In genomic region chr11:94717239-94717638, GRCm38 (mm10) we compare ENCODE assay signal across 11 mouse cellular contexts. TPM values are rescaled to one million over a fixed set of nuclear protein-coding genes. Genes with fewer than 3 reads are reported as not detected.
DNase-seq lines count a peak whose midpoint lies in the region; ATAC-seq lines count a peak whose summit lies in the region.
"Had no signal": no experiment of that assay in that cellular context is flagged by ENCODE, and none has a peak within 500 bp of the region (broad histone marks: within the 10 kb centered on the region; RNA-seq: fewer than 3 reads in every experiment).

No protein-coding gene starts in this region.

- H3K9me3 ChIP-seq in hindbrain, embryonic 10.5 days = no peaks in the 10 kb centered on the region
- H3K9me3 ChIP-seq in hindbrain, embryonic 11.5 days (ENCODE audit: control insufficient read depth, low read length) = no peaks in the 10 kb centered on the region
- no peaks in the 10 kb centered on the region for H3K9me3 ChIP-seq in neural tube, embryonic 12.5 days
- H3K9me3 ChIP-seq in intestine, embryonic 14.5 days (ENCODE audit: control insufficient read depth, low read length) = no peaks in the 10 kb centered on the region
- H3K9me3 ChIP-seq in midbrain, embryonic 16.5 days (replicated peaks; ENCODE audit: control insufficient read depth, low read length, poor library complexity, severe bottlenecking) = no peaks in the 10 kb centered on the region
- H3K9me3 ChIP-seq: forebrain, embryonic 15.5 days had no signal

- no peak overlapping the region for H3K4me2 ChIP-seq in hindbrain, embryonic 11.5 days (replicated peaks; ENCODE audit: low read depth, low read length)
- peak overlapping the region; percentile 9; the same call in 1 of the 2 replicates for H3K4me2 ChIP-seq in neural tube, embryonic 12.5 days (replicated peaks)
- peak overlapping the region; percentile 32; the same call in 1 of the 2 replicates for H3K4me2 ChIP-seq in intestine, embryonic 14.5 days (ENCODE audit: low read length)
- 0 out of 2 replicates have a peak overlapping the region, but pooled peaks have one; percentile 14 for H3K4me2 ChIP-seq in midbrain, embryonic 16.5 days (ENCODE audit: low read length)
- H3K4me2 ChIP-seq: forebrain, embryonic 15.5 days had no signal

- H3K9ac ChIP-seq in hindbrain, embryonic 11.5 days (ENCODE audit: low read depth, low read length) = no peak overlapping the region
- H3K9ac ChIP-seq in neural tube, embryonic 12.5 days = no peak overlapping the region
- H3K9ac ChIP-seq in intestine, embryonic 14.5 days (ENCODE audit: low read length) = no peak overlapping the region
- no peak overlapping the region for H3K9ac ChIP-seq in midbrain, embryonic 16.5 days (ENCODE audit: low read depth, low read length)
- H3K9ac ChIP-seq: forebrain, embryonic 15.5 days had no signal

- no peak for ATAC-seq in hindbrain, embryonic 11.5 days (ENCODE audit: low FRiP score)
- no peak for ATAC-seq in neural tube, embryonic 12.5 days (ENCODE audit: low FRiP score, low read depth)
- ATAC-seq in intestine, embryonic 14.5 days (replicated peaks; ENCODE audit: low FRiP score, low TSS enrichment, low read depth) = no peak
- ATAC-seq in midbrain, embryonic 16.5 days = no peak
- ATAC-seq: forebrain, embryonic 15.5 days had no signal

- no peaks in the 10 kb centered on the region; the same call in 1 of the 2 replicates for H3K27me3 ChIP-seq in hindbrain, embryonic 10.5 days (ENCODE audit: insufficient read depth, poor library complexity, severe bottlenecking)
- H3K27me3 ChIP-seq in hindbrain, embryonic 11.5 days (ENCODE audit: control insufficient read depth, insufficient read depth, low read length) = no peaks in the 10 kb centered on the region
- H3K27me3 ChIP-seq in neural tube, embryonic 12.5 days (replicated peaks) = no peaks in the 10 kb centered on the region
- 0 out of 2 replicates have a peak, but pooled peaks cover 6% of the 10 kb centered on the region for H3K27me3 ChIP-seq in intestine, embryonic 14.5 days (replicated peaks; ENCODE audit: control insufficient read depth, insufficient read depth, low read length)
- no peaks in the 10 kb centered on the region for H3K27me3 ChIP-seq in midbrain, embryonic 16.5 days (ENCODE audit: control insufficient read depth, insufficient read depth, low read depth, low read length)
- H3K27me3 ChIP-seq: forebrain, embryonic 15.5 days had no signal

- H3K36me3 ChIP-seq in hindbrain, embryonic 10.5 days = no peaks in the 10 kb centered on the region
- H3K36me3 ChIP-seq in hindbrain, embryonic 11.5 days (ENCODE audit: control insufficient read depth, insufficient read depth, low read length) = no peaks in the 10 kb centered on the region
- no peaks in the 10 kb centered on the region for H3K36me3 ChIP-seq in neural tube, embryonic 12.5 days
- no peaks in the 10 kb centered on the region for H3K36me3 ChIP-seq in intestine, embryonic 14.5 days (ENCODE audit: control insufficient read depth, insufficient read depth, low read length)
- no peaks in the 10 kb centered on the region for H3K36me3 ChIP-seq in midbrain, embryonic 16.5 days (ENCODE audit: control insufficient read depth, insufficient read depth, low read length)
- H3K36me3 ChIP-seq: forebrain, embryonic 15.5 days had no signal

- DNase-seq in hindbrain, embryonic 10.5 days (ENCODE audit: low spot score) = no peak
- DNase-seq in hindbrain, embryonic 11.5 days (ENCODE audit: low spot score) = no peak
- no peak for DNase-seq in neural tube, embryonic 10.5 days (ENCODE audit: extremely low spot score, low spot score)
- no peak for DNase-seq in intestine, embryonic 14.5 days (ENCODE audit: low spot score)
- no peak for DNase-seq in left cerebral cortex, adult 18-20 months (ENCODE audit: low spot score in 2 of 2)
- DNase-seq in adrenal gland, postnatal 10 days = no peak

- no peak overlapping the region for H3K4me3 ChIP-seq in hindbrain, embryonic 10.5 days
- no peak overlapping the region for H3K4me3 ChIP-seq in hindbrain, embryonic 11.5 days (ENCODE audit: low read depth, low read length)
- H3K4me3 ChIP-seq in neural tube, embryonic 12.5 days = no peak overlapping the region
- no peak overlapping the region for H3K4me3 ChIP-seq in intestine, embryonic 14.5 days (ENCODE audit: low read depth, low read length)
- H3K4me3 ChIP-seq in midbrain, embryonic 16.5 days (ENCODE audit: low read depth, low read length) = no peak overlapping the region
- H3K4me3 ChIP-seq: forebrain, embryonic 15.5 days had no signal

- peak overlapping the region; percentile 46 for H3K27ac ChIP-seq in hindbrain, embryonic 10.5 days
- H3K27ac ChIP-seq in hindbrain, embryonic 11.5 days (ENCODE audit: low read depth, low read length) = no peak overlapping the region
- H3K27ac ChIP-seq in neural tube, embryonic 12.5 days = no peak overlapping the region
- no peak overlapping the region for H3K27ac ChIP-seq in intestine, embryonic 14.5 days (ENCODE audit: low read depth)
- H3K27ac ChIP-seq in midbrain, embryonic 16.5 days (ENCODE audit: low read length) = 0 out of 2 replicates have a peak overlapping the region, but pooled peaks have one; percentile 17
- H3K27ac ChIP-seq: forebrain, embryonic 15.5 days had no signal

- WGBS in hindbrain, embryonic 10.5 days = 44% methylated on average over 11 of the region's 11 CpGs
- 44% methylated on average over 11 of the region's 11 CpGs for WGBS in hindbrain, embryonic 11.5 days
- WGBS in neural tube, embryonic 12.5 days = 43% methylated on average over 11 of the region's 11 CpGs
- WGBS in intestine, embryonic 14.5 days = 35% methylated on average over 11 of the region's 11 CpGs
- WGBS in midbrain, embryonic 16.5 days = 26% methylated on average over 11 of the region's 11 CpGs

- H3K4me1 ChIP-seq in hindbrain, embryonic 10.5 days (replicated peaks) = peaks cover 22% of the 10 kb centered on the region
- no peaks in the 10 kb centered on the region for H3K4me1 ChIP-seq in hindbrain, embryonic 11.5 days (replicated peaks; ENCODE audit: control insufficient read depth, insufficient read depth, low read length)
- peaks cover 10% of the 10 kb centered on the region; the same call in 1 of the 2 replicates for H3K4me1 ChIP-seq in neural tube, embryonic 12.5 days
- H3K4me1 ChIP-seq in intestine, embryonic 14.5 days (replicated peaks; ENCODE audit: control insufficient read depth, insufficient read depth, low read length) = peaks cover 22% of the 10 kb centered on the region; the same call in 1 of the 2 replicates
- peaks cover 8% of the 10 kb centered on the region for H3K4me1 ChIP-seq in midbrain, embryonic 16.5 days (ENCODE audit: control insufficient read depth, insufficient read depth, low read length)
- H3K4me1 ChIP-seq: forebrain, embryonic 15.5 days had no signal

RNA-seq across cellular contexts. Expression of gene Gm11541, which starts 12.9 kb away (rescaled TPM):
- not detected in 2 replicates for polyA plus RNA-seq in hindbrain, embryonic 10.5 days (2016; fragmentation: Nextera tagmentation; extraction: Ambion mirVana)
- polyA plus RNA-seq in hindbrain, embryonic 11.5 days (2014; fragmentation: Nextera tagmentation; extraction: Ambion mirVana) = 0.11 and 0.12 TPM in 2 replicates
- 0.15 TPM in 1 of 2 replicates, not detected in the other for polyA plus RNA-seq in neural tube, embryonic 12.5 days (2016; fragmentation: Nextera tagmentation; extraction: Ambion mirVana)
- polyA plus RNA-seq in intestine, embryonic 14.5 days (2014; fragmentation: Nextera tagmentation; extraction: Ambion mirVana) = 0.89 and 1.1 TPM in 2 replicates
- polyA plus RNA-seq in midbrain, embryonic 16.5 days (2015; fragmentation: Nextera tagmentation; extraction: Ambion mirVana) = not detected in 2 replicates
- total RNA-seq in left cerebral cortex, adult 18-20 months (2021) = not detected
- not detected for total RNA-seq in adrenal gland, postnatal 10 days (2021)
- total RNA-seq: granulocyte monocyte progenitor cell, adult 5-6 weeks; megakaryocyte progenitor cell, adult 5-6 weeks had no signal
- polyA plus RNA-seq: forebrain, embryonic 15.5 days had no signal

RNA-seq across cellular contexts. Expression of gene Cdc34b, which starts 24.3 kb away (rescaled TPM):
- polyA plus RNA-seq in hindbrain, embryonic 10.5 days (2016; fragmentation: Nextera tagmentation; extraction: Ambion mirVana) = 0.30 TPM in 1 of 2 replicates, not detected in the other
- 0.17 and 0.19 TPM in 2 replicates for polyA plus RNA-seq in hindbrain, embryonic 11.5 days (2014; fragmentation: Nextera tagmentation; extraction: Ambion mirVana)
- polyA plus RNA-seq in neural tube, embryonic 12.5 days (2016; fragmentation: Nextera tagmentation; extraction: Ambion mirVana) = not detected in 2 replicates
- 0.20 TPM in 1 of 2 replicates, not detected in the other for polyA plus RNA-seq in intestine, embryonic 14.5 days (2014; fragmentation: Nextera tagmentation; extraction: Ambion mirVana)
- polyA plus RNA-seq in midbrain, embryonic 16.5 days (2015; fragmentation: Nextera tagmentation; extraction: Ambion mirVana) = 0.15 TPM in 1 of 2 replicates, not detected in the other
- total RNA-seq in left cerebral cortex, adult 18-20 months (2021) = under 1 TPM in 1 of 2 experiments, not detected in 1; 0.75 TPM
- under 1 TPM; 0.36 to 0.48 TPM for total RNA-seq in adrenal gland, postnatal 10 days (2021)
- total RNA-seq: granulocyte monocyte progenitor cell, adult 5-6 weeks; megakaryocyte progenitor cell, adult 5-6 weeks had no signal
- polyA plus RNA-seq: forebrain, embryonic 15.5 days had no signal

RNA-seq across cellular contexts. Expression of gene Xylt2, which starts 39.9 kb away (rescaled TPM):
- polyA plus RNA-seq in hindbrain, embryonic 10.5 days (2016; fragmentation: Nextera tagmentation; extraction: Ambion mirVana) = 13.9 and 16.7 TPM in 2 replicates
- polyA plus RNA-seq in hindbrain, embryonic 11.5 days (2014; fragmentation: Nextera tagmentation; extraction: Ambion mirVana) = 8.9 and 9.6 TPM in 2 replicates
- 18.5 and 19.5 TPM in 2 replicates for polyA plus RNA-seq in neural tube, embryonic 12.5 days (2016; fragmentation: Nextera tagmentation; extraction: Ambion mirVana)
- polyA plus RNA-seq in intestine, embryonic 14.5 days (2014; fragmentation: Nextera tagmentation; extraction: Ambion mirVana) = 19.9 and 21.1 TPM in 2 replicates
- polyA plus RNA-seq in midbrain, embryonic 16.5 days (2015; fragmentation: Nextera tagmentation; extraction: Ambion mirVana) = 11.6 and 11.8 TPM in 2 replicates
- total RNA-seq in left cerebral cortex, adult 18-20 months (2021) = 10 to 100 TPM; 20.7 to 22.6 TPM
- total RNA-seq in adrenal gland, postnatal 10 days (2021) = 10 to 100 TPM; 19.8 to 26.5 TPM

Comparison
In these comparisons a context has a peak if more than half of its experiments do, and no peak if none do; other contexts are left out.
1. H3K27ac ChIP-seq: peak in hindbrain, embryonic 10.5 days (single experiment) and midbrain, embryonic 16.5 days (single experiment); none in hindbrain, embryonic 11.5 days (single experiment), neural tube, embryonic 12.5 days (single experiment) and intestine, embryonic 14.5 days (single experiment).